Mouse (Mus musculus) neural tube, embryonic 12.5 days (tissue): Measurements from ENCODE around the gene Serpina3g. TPM values are rescaled to one million over a fixed set of nuclear protein-coding genes. Genes with fewer than 3 reads are reported as not detected.
"Not testable (repeated sequence)": the region's sequence is repeated elsewhere in the genome, so short reads cannot be mapped to it uniquely, and the experiment has no call there.

Source experiments
- ATAC-seq: fragments of 200-750 bp; cut with Nextera tagmentation; 2 replicates; pipeline ENCODE4 v1.8.0; 2017; ENCODE audit warnings: low read depth, mild to moderate bottlenecking, moderate TSS enrichment, moderate library complexity; ENCODE audit not compliant: low FRiP score
- H3K27ac ChIP-seq: fragments of 300-500 bp; sonication (generic); 2 replicates; pipeline ENCODE4 v1.5.1; 2016
- H3K27me3 ChIP-seq: fragments of 300-500 bp; sonication (generic); replicated peaks from 2 replicates; pipeline ENCODE4 v1.6.1; 2016; ENCODE audit warnings: mild to moderate bottlenecking
- H3K36me3 ChIP-seq: fragments of 300-500 bp; sonication (generic); 2 replicates; pipeline ENCODE4 v1.6.1; 2016; ENCODE audit warnings: mild to moderate bottlenecking
- H3K4me1 ChIP-seq: fragments of 300-500 bp; sonication (generic); 2 replicates; pipeline ENCODE4 v1.6.1; 2016
- H3K4me2 ChIP-seq: fragments of 300-500 bp; sonication (generic); replicated peaks from 2 replicates; pipeline ENCODE4 v1.6.1; 2016; ENCODE audit warnings: mild to moderate bottlenecking
- H3K4me3 ChIP-seq: fragments of 300-500 bp; sonication (generic); 2 replicates; pipeline ENCODE4 v1.5.1; 2016
- H3K9ac ChIP-seq: fragments of 300-500 bp; sonication (generic); 2 replicates; pipeline ENCODE4 v1.6.1; 2016; ENCODE audit warnings: mild to moderate bottlenecking
- H3K9me3 ChIP-seq: fragments of 300-500 bp; sonication (generic); 2 replicates; pipeline ENCODE4 v1.6.1; 2016; ENCODE audit warnings: mild to moderate bottlenecking
- WGBS: fragments of 180-500 bp; shearing (Covaris S2); methylation state at CpG from one replicate; pipeline ENCODE4 v1.1.7; 2016; 5-methylcytosine and 5-hydroxymethylcytosine counted together
- polyA plus RNA-seq: library from polyadenylated mRNA; unstranded; fragments of >200 nt; fragmentation: Nextera tagmentation; extraction: Ambion mirVana; gene quantifications from 2 replicates; pipeline ENCODE4 v1.2.1, GENCODE M21; 2016

Serpina3g gene
- polyA plus RNA-seq = 1.9 and 2.1 TPM in 2 replicates

DNA sequence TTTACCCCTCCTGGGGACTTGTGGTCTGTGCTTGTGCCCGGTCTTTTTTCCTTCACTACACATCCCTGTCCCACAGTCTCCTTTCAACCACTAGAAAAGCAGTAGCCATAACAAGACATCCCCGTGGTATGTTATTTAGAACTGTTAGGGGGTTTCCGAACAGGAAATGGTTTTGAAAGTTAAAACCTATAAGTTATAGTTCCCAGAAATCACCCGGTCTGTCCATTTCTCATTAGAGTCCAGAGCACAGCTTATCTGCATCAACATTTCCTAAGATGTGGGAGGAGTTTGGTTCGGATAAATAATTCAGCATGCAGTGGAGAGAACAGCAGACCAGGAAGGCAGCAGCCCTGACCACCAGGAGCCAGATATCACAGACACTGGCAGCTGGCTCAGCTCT lies at the start of gene Serpina3g:
Serpina3g (plus strand) TSS at position 331 of the 400 bp plus-strand sequence.
- Histone ChIP-seq H3K36me3 (no peaks in the 10 kb centered on the region), H3K9ac (no peak within 1 kb of the TSS), H3K27ac (no peak within 1 kb of the TSS), H3K9me3 (no peaks in the 10 kb centered on the region), H3K4me2 (no peak within 1 kb of the TSS), H3K27me3 (no peaks in the 10 kb centered on the region), H3K4me3 (no peak within 1 kb of the TSS), H3K4me1 (no peaks in the 10 kb centered on the region)
- WGBS = 77% methylated on average over 5 of the region's 5 CpGs
- no peak for ATAC-seq

DNA sequence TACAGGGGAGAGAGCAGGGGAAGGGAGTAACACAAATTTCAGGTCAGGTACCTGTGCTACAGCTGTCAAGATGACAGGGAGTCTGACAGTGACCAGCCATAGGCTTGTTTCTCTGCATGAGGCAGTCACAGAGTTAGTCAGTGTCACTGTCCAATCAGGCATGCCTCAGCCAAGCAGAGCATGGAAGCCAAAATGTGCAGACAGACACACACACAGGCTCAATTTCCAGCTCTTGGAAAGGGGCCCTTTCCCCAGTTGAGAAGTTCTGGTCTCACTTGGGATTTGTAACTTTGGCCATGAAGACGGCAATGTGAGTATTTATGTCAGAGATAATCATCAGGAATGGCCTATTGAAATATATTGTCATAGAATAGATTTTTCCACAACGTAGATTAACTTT lies 46.8 kb upstream of the Serpina3g start:
- WGBS = 85% methylated on average over 2 of the region's 2 CpGs

GRCm38 (mm10) chr12:104190852-104191251 lies 45.2 kb upstream of the Serpina3g start:
- H3K27me3 ChIP-seq = no peaks in the 10 kb centered on the region
- ATAC-seq = no peak

More for the DNA sequence above, 46.8 kb upstream of the Serpina3g start:
- Histone ChIP-seq H3K27me3 (no peaks in the 10 kb centered on the region), H3K4me2 (no peak overlapping the region), H3K9me3 (no peaks in the 10 kb centered on the region), H3K9ac (no peak overlapping the region), H3K4me1 (no peaks in the 10 kb centered on the region), H3K4me3 (no peak overlapping the region), H3K36me3 (no peaks in the 10 kb centered on the region), H3K27ac (no peak overlapping the region)
- no peak for ATAC-seq

GRCm38 (mm10) chr12:104209149-104209548 lies 26.9 kb upstream of the Serpina3g start:
- Histone ChIP-seq H3K9ac (no peak overlapping the region), H3K4me1 (no peaks in the 10 kb centered on the region), H3K4me2 (no peak overlapping the region), H3K27me3 (no peaks in the 10 kb centered on the region), H3K9me3 (no peaks in the 10 kb centered on the region), H3K36me3 (no peaks in the 10 kb centered on the region), H3K27ac (no peak overlapping the region), H3K4me3 (no peak overlapping the region)
- no peak for ATAC-seq
- WGBS = 75% methylated on average over 4 of the region's 4 CpGs

More at GRCm38 (mm10) chr12:104190852-104191251, 45.2 kb upstream of the Serpina3g start:
- no peaks in the 10 kb centered on the region for H3K9me3 ChIP-seq
- no peak overlapping the region for H3K9ac ChIP-seq
- no peaks in the 10 kb centered on the region for H3K4me1 ChIP-seq
- H3K4me3 ChIP-seq = no peak overlapping the region
- H3K4me2 ChIP-seq = no peak overlapping the region
- no peaks in the 10 kb centered on the region for H3K36me3 ChIP-seq
- H3K27ac ChIP-seq = no peak overlapping the region

DNA sequence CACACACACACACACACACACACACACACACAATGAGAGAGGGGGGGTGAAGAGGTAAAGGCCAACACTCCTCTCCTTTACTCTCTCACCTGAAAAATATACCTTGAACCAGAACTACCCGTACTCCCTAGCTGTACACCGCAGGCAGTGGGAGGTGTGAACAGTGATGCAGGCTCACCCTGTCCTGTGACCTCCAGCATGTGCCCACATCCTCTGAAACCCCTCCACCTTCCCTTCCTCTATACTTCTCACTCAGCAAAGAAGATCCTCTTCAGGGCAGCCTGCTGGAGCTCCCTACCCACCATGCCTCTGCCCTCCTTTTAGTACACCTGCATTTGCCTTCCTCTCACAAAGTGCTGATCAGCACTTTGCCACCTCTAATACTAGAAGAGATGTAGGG lies 26.2 kb upstream of the Serpina3g start:
- Histone ChIP-seq H3K4me2 (no peak overlapping the region), H3K27me3 (no peaks in the 10 kb centered on the region), H3K4me3 (no peak overlapping the region), H3K9ac (no peak overlapping the region), H3K9me3 (no peaks in the 10 kb centered on the region), H3K27ac (no peak overlapping the region), H3K36me3 (no peaks in the 10 kb centered on the region), H3K4me1 (no peaks in the 10 kb centered on the region)
- ATAC-seq = no peak
- 93% methylated on average over 2 of the region's 2 CpGs for WGBS

- no peak overlapping the region for H3K4me2 ChIP-seq
- H3K27ac ChIP-seq = no peak overlapping the region
- no peaks in the 10 kb centered on the region for H3K4me1 ChIP-seq
- no peaks in the 10 kb centered on the region for H3K27me3 ChIP-seq
- H3K36me3 ChIP-seq = no peaks in the 10 kb centered on the region
- 72% methylated on average over 2 of the region's 2 CpGs for WGBS
- no peak overlapping the region for H3K9ac ChIP-seq
- H3K4me3 ChIP-seq = no peak overlapping the region
- no peak for ATAC-seq
- H3K9me3 ChIP-seq = no peaks in the 10 kb centered on the region
Measured at GRCm38 (mm10) chr12:104213689-104214444, 22.2 kb upstream of the Serpina3g start.

- no peak within 1 kb of the TSS for H3K27ac ChIP-seq
- H3K9me3 ChIP-seq = no peaks in the 10 kb centered on the region
- no peaks in the 10 kb centered on the region for H3K4me1 ChIP-seq
- H3K27me3 ChIP-seq = no peaks in the 10 kb centered on the region
- no peak within 1 kb of the TSS for H3K9ac ChIP-seq
- no peak for ATAC-seq
- H3K36me3 ChIP-seq = no peaks in the 10 kb centered on the region
- WGBS = 85% methylated on average over 1 of the region's 1 CpGs
- H3K4me2 ChIP-seq = no peak within 1 kb of the TSS
- no peak within 1 kb of the TSS for H3K4me3 ChIP-seq
Measured at GRCm38 (mm10) chr12:104214445-104214753, 21.6 kb upstream of the Serpina3g start, which contains the start of gene Serpina3f. TSS of gene Serpina3f (plus strand) at chr12:104214544.

- Histone ChIP-seq H3K36me3 (no peaks in the 10 kb centered on the region), H3K4me2 (no peak overlapping the region), H3K9ac (no peak overlapping the region), H3K9me3 (no peaks in the 10 kb centered on the region), H3K4me1 (no peaks in the 10 kb centered on the region), H3K4me3 (no peak overlapping the region), H3K27me3 (no peaks in the 10 kb centered on the region), H3K27ac (no peak overlapping the region)
- WGBS = 85% methylated on average over 1 of the region's 1 CpGs
- no peak for ATAC-seq
Measured at GRCm38 (mm10) chr12:104215249-104215648, 20.8 kb upstream of the Serpina3g start.

DNA sequence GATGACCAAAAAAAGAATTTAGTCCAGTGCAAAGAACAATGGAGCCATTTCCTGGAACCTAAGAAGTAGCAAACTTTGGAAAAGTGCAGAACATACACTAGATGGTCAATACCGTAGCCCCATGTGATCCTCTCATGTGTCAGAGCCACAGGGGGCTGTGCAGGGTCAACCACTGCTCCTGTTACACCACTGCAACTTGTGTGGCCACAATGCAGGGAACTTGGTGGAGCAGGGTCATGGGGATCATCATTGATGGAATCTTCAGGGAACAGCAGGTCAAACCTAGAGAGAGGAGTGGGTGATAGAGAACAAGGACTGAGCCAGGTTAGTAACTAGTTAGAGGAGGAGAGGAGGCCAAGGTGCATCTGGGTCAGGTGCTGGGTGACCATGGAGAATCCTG lies 14.4 kb upstream of the Serpina3g start:
- Histone ChIP-seq H3K27ac (no peak overlapping the region), H3K4me1 (no peaks in the 10 kb centered on the region), H3K9me3 (no peaks in the 10 kb centered on the region), H3K4me3 (no peak overlapping the region), H3K36me3 (no peaks in the 10 kb centered on the region), H3K27me3 (no peaks in the 10 kb centered on the region), H3K9ac (no peak overlapping the region), H3K4me2 (no peak overlapping the region)
- ATAC-seq = no peak
- WGBS = 74% methylated on average over 1 of the region's 1 CpGs

GRCm38 (mm10) chr12:104223690-104224089 lies 12.4 kb upstream of the Serpina3g start:
- no peak for ATAC-seq
- Histone ChIP-seq H3K27me3 (no peaks in the 10 kb centered on the region), H3K4me2 (no peak overlapping the region), H3K9me3 (no peaks in the 10 kb centered on the region), H3K4me3 (no peak overlapping the region), H3K4me1 (no peaks in the 10 kb centered on the region), H3K27ac (no peak overlapping the region), H3K9ac (no peak overlapping the region), H3K36me3 (no peaks in the 10 kb centered on the region)
- WGBS = 66% methylated on average over 1 of the region's 1 CpGs

DNA sequence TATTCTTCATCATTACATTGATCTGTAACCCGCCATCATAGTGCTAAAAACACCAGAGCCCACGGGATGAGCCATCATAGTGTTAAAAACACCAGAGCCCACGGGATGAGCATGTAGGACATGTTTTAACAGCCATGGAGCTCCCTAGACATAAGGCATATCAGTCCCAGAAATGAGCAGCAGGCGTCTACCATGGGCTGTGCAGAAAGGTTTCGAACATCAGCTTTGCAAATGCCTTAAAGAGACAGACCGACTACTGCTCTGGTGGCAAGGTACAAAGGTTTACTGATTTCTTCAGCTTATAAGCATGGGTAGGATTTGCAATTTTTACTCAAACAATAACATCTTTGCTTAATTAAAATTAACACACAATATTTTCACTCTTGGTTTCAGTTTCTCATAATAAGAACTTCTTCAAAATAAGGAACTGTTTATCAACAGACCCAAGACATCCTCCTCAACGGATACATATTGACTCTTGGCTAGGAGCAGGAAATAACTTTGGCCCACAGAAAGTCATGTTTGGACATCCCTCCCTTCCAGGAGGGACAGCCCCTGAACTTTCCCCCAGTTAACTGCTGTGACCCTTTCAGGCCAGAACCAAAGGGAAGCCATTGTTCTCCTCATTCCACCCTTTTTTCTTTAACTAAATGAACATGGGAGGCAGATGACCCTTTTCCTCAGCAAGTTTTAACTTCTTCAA lies 11.3 kb upstream of the Serpina3g start:
- 69% methylated on average over 7 of the region's 7 CpGs for WGBS
- H3K4me1 ChIP-seq = no peaks in the 10 kb centered on the region

GRCm38 (mm10) chr12:104230762-104231161 lies 5.3 kb upstream of the Serpina3g start:
- Histone ChIP-seq H3K9me3 (no peaks in the 10 kb centered on the region), H3K4me1 (no peaks in the 10 kb centered on the region), H3K9ac (no peak overlapping the region), H3K36me3 (no peaks in the 10 kb centered on the region), H3K27me3 (no peaks in the 10 kb centered on the region), H3K4me3 (no peak overlapping the region), H3K27ac (no peak overlapping the region), H3K4me2 (no peak overlapping the region)
- ATAC-seq = no peak
- 82% methylated on average over 2 of the region's 2 CpGs for WGBS

More for the DNA sequence above, 11.3 kb upstream of the Serpina3g start:
- no peaks in the 10 kb centered on the region for H3K27me3 ChIP-seq
- no peak overlapping the region for H3K4me2 ChIP-seq
- H3K36me3 ChIP-seq = no peaks in the 10 kb centered on the region
- H3K9ac ChIP-seq = no peak overlapping the region
- no peaks in the 10 kb centered on the region for H3K9me3 ChIP-seq
- ATAC-seq = no peak
- no peak overlapping the region for H3K4me3 ChIP-seq
- no peak overlapping the region for H3K27ac ChIP-seq

DNA sequence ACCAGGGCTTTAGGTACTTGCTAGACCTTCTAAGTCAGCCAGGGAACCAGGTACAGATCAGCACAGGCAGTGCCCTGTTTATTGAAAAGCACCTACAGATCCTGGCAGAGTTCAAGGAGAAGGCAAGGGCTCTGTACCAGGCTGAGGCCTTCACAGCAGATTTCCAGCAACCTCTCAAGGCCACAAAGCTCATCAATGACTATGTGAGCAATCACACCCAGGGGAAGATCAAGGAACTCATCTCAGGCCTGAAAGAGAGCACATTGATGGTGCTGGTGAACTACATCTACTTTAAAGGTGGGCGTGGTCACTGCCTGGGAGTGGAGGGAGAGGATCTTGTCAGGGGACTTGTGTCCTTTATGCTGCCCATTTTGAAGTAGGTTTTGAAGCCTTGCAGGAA lies 2.0 kb downstream of the Serpina3g start:
- not testable (repeated sequence) for H3K9me3 ChIP-seq, H3K4me2 ChIP-seq, H3K4me1 ChIP-seq, H3K27me3 ChIP-seq, H3K4me3 ChIP-seq, H3K9ac ChIP-seq, H3K27ac ChIP-seq, ATAC-seq, H3K36me3 ChIP-seq
- 82% methylated on average over 1 of the region's 1 CpGs for WGBS
